Mouse (Mus musculus) hindbrain, embryonic 15.5 days (tissue): Measurements from ENCODE around the gene Ctcfl. TPM values are rescaled to one million over a fixed set of nuclear protein-coding genes. Genes with fewer than 3 reads are reported as not detected.

Experiments
- polyA plus RNA-seq: library from polyadenylated mRNA; unstranded; fragments of >200 nt; fragmentation: Nextera tagmentation; extraction: Ambion mirVana; gene quantifications from 2 replicates; pipeline ENCODE4 v1.2.1, GENCODE M21; 2015

Ctcfl gene
- polyA plus RNA-seq, 1 experiment from 2014 or later, result 0.04 TPM

Other genes with a start within 250 kb of the Ctcfl start
- gene Bmp7, start 179.2 kb downstream of the Ctcfl start, polyA plus RNA-seq, result 16.6 and 17.7 TPM in 2 replicates
- gene Spo11, start 141.8 kb downstream of the Ctcfl start, polyA plus RNA-seq, result 0.96 and 1.4 TPM in 2 replicates
- 111 and 112 TPM in 2 replicates for gene Rae1, start 119.4 kb downstream of the Ctcfl start, polyA plus RNA-seq
- 14.1 and 17.3 TPM in 2 replicates for gene Rbm38, start 99.0 kb downstream of the Ctcfl start, polyA plus RNA-seq
- gene Pck1, start 33.5 kb upstream of the Ctcfl start, polyA plus RNA-seq, result not detected in 2 replicates
- 0.25 and 1.6 TPM in 2 replicates for gene Zbp1, start 99.4 kb upstream of the Ctcfl start, polyA plus RNA-seq
- gene Pmepa1, start 157.0 kb upstream of the Ctcfl start, polyA plus RNA-seq, result 4.4 and 5.0 TPM in 2 replicates